Mouse (Mus musculus) kidney, postnatal 0 days (tissue): ENCODE results near the gene Efna4. TPM values are rescaled to one million over a fixed set of nuclear protein-coding genes. Genes with fewer than 3 reads are reported as not detected.
A peak's percentile ranks its signal among the peaks of the same experiment; 100 is the strongest.

Source experiments
- ATAC-seq: fragments of 200-750 bp; cut with Nextera tagmentation; replicated peaks from 2 replicates; pipeline ENCODE4 v1.8.0; 2017; ENCODE audit warnings: low read depth, moderate number of reproducible peaks, moderate TSS enrichment, moderate library complexity; ENCODE audit not compliant: low FRiP score
- DNase-seq: peaks from one replicate; pipeline ENCODE4 v3.0.0-alpha.2; 2016; ENCODE audit warnings: low spot score
- H3K27ac ChIP-seq: fragments of 300-500 bp; sonication (generic); 2 replicates; pipeline ENCODE4 v1.5.1; 2014; ENCODE audit warnings: mild to moderate bottlenecking
- H3K27me3 ChIP-seq: fragments of 300-500 bp; sonication (generic); 2 replicates; pipeline ENCODE4 v1.6.1; 2014; ENCODE audit warnings: low read length, mixed read lengths; ENCODE audit not compliant: insufficient read depth
- H3K36me3 ChIP-seq: fragments of 300-500 bp; sonication (generic); 2 replicates; pipeline ENCODE4 v1.6.1; 2014; ENCODE audit warnings: low read length, mixed read lengths; ENCODE audit not compliant: insufficient read depth
- H3K4me1 ChIP-seq: fragments of 300-500 bp; sonication (generic); replicated peaks from 2 replicates; pipeline ENCODE4 v1.6.1; 2014; ENCODE audit warnings: antibody characterized with exemption, low read length, mixed read lengths; ENCODE audit not compliant: insufficient read depth
- H3K4me2 ChIP-seq: fragments of 300-500 bp; sonication (generic); 2 replicates; pipeline ENCODE4 v1.6.1; 2014; ENCODE audit warnings: mild to moderate bottlenecking, low read length, moderate library complexity, mixed read lengths
- H3K4me3 ChIP-seq: fragments of 300-500 bp; sonication (generic); replicated peaks from 2 replicates; pipeline ENCODE4 v1.5.1; 2014; ENCODE audit warnings: low read depth, low read length
- H3K9ac ChIP-seq: fragments of 300-500 bp; sonication (generic); 2 replicates; pipeline ENCODE4 v1.6.1; 2014; ENCODE audit warnings: low read depth, low read length
- H3K9me3 ChIP-seq: fragments of 300-500 bp; sonication (generic); replicated peaks from 2 replicates; pipeline ENCODE4 v1.6.1; 2016; ENCODE audit warnings: low read length, inconsistent platforms, mixed read lengths
- CTCF ChIP-seq: IDR thresholded peaks from 2 replicates; pipeline ENCODE4 v1.5.1; 2016; ENCODE audit warnings: antibody characterized with exemption, low read depth, mild to moderate bottlenecking, moderate library complexity
- WGBS: fragments of 180-500 bp; shearing (Covaris S2); extraction: QIAGEN DNeasy Blood & Tissue Kit; methylation state at CpG from one replicate; pipeline ENCODE4 v1.1.7; 2014; 5-methylcytosine and 5-hydroxymethylcytosine counted together
- polyA plus RNA-seq: library from polyadenylated mRNA; unstranded; fragments of >200 nt; fragmentation: Nextera tagmentation; extraction: Ambion mirVana; gene quantifications from 2 replicates; pipeline ENCODE4 v1.2.1, GENCODE M21; 2015

The Efna4 gene
- polyA plus RNA-seq, 1 experiment from 2014 or later, result 24.4 TPM

- DNase-seq (no peak), ATAC-seq (no peak)
- Histone ChIP-seq H3K27ac (peak overlapping the region; percentile 55), H3K9ac (no peak overlapping the region), H3K9me3 (no peaks in the 10 kb centered on the region), H3K4me3 (no peak overlapping the region), H3K27me3 (no peaks in the 10 kb centered on the region), H3K4me2 (no peak overlapping the region), H3K36me3 (no peaks in the 10 kb centered on the region), H3K4me1 (peaks cover 3% of the 10 kb centered on the region; the same call in 1 of the 2 replicates)
- no peak for TF ChIP-seq CTCF
- 56% methylated on average over 4 of the region's 4 CpGs for WGBS
These were observed 32.7 kb downstream of the Efna4 start for GRCm38 (mm10) chr3:89305105-89305504.

GRCm38 (mm10) chr3:89304440-89304839, 33.4 kb downstream of the Efna4 start:
- ATAC-seq (no peak), DNase-seq (no peak)
- Histone ChIP-seq H3K27me3 (no peaks in the 10 kb centered on the region), H3K36me3 (no peaks in the 10 kb centered on the region), H3K9ac (no peak overlapping the region), H3K4me1 (peaks cover 3% of the 10 kb centered on the region; the same call in 1 of the 2 replicates), H3K4me2 (no peak overlapping the region), H3K4me3 (no peak overlapping the region), H3K9me3 (no peaks in the 10 kb centered on the region), H3K27ac (no peak overlapping the region)
- 64% methylated on average over 6 of the region's 6 CpGs for WGBS
- TF ChIP-seq CTCF, result no peak

GRCm38 (mm10) chr3:89300514-89300913, 37.3 kb downstream of the Efna4 start:
- H3K36me3 ChIP-seq, result no peaks in the 10 kb centered on the region
- H3K27ac ChIP-seq, result no peak overlapping the region
- no peak overlapping the region for H3K9ac ChIP-seq
- no peaks in the 10 kb centered on the region for H3K27me3 ChIP-seq
- no peaks in the 10 kb centered on the region for H3K9me3 ChIP-seq
- H3K4me3 ChIP-seq, result no peak overlapping the region
- TF ChIP-seq CTCF, result peak; percentile 47; the same call in 1 of the 2 replicates
- no peak for DNase-seq
- no peak overlapping the region for H3K4me2 ChIP-seq
- H3K4me1 ChIP-seq, result 0 out of 2 replicates have a peak, but pooled peaks cover 2% of the 10 kb centered on the region
- ATAC-seq, result no peak
- WGBS, result 78% methylated on average over 2 of the region's 2 CpGs

- peak; percentile 71 for ATAC-seq
- no peak overlapping the region; the same call in 1 of the 2 replicates for H3K9ac ChIP-seq
- no peaks in the 10 kb centered on the region for H3K4me1 ChIP-seq
- H3K4me2 ChIP-seq, result peak overlapping the region; percentile 50
- no peak for DNase-seq
- no peaks in the 10 kb centered on the region for H3K9me3 ChIP-seq
- WGBS, result 35% methylated on average over 1 of the region's 1 CpGs
- H3K4me3 ChIP-seq, result peak overlapping the region; percentile 4; the same call in 1 of the 2 replicates
- H3K36me3 ChIP-seq, result no peaks in the 10 kb centered on the region
- H3K27ac ChIP-seq, result no peak overlapping the region
- H3K27me3 ChIP-seq, result no peaks in the 10 kb centered on the region
- TF ChIP-seq CTCF, result no peak
These were observed 37.8 kb downstream of the Efna4 start for GRCm38 (mm10) chr3:89300071-89300470.

- Histone ChIP-seq H3K36me3 (no peaks in the 10 kb centered on the region), H3K9ac (peak overlapping the region; percentile 33; the same call in 1 of the 2 replicates), H3K27ac (peak overlapping the region; percentile 51; the same call in 1 of the 2 replicates), H3K4me3 (peak overlapping the region; percentile 4; the same call in 1 of the 2 replicates), H3K4me2 (peak overlapping the region; percentile 50), H3K9me3 (no peaks in the 10 kb centered on the region), H3K27me3 (no peaks in the 10 kb centered on the region), H3K4me1 (no peaks in the 10 kb centered on the region)
- ATAC-seq, result peak; percentile 62
- DNase-seq, result peak; percentile 79
- peak; percentile 30; the same call in 1 of the 2 replicates for TF ChIP-seq CTCF
- 2% methylated on average over 14 of the region's 14 CpGs for WGBS
These were observed 38.3 kb downstream of the Efna4 start for GRCm38 (mm10) chr3:89299499-89299898.

- WGBS, result 86% methylated on average over 6 of the region's 6 CpGs
- Histone ChIP-seq H3K27me3 (no peaks in the 10 kb centered on the region), H3K9me3 (no peaks in the 10 kb centered on the region), H3K36me3 (no peaks in the 10 kb centered on the region), H3K4me1 (no peaks in the 10 kb centered on the region), H3K9ac (no peak overlapping the region), H3K4me2 (no peak overlapping the region), H3K4me3 (no peak overlapping the region), H3K27ac (0 out of 2 replicates have a peak overlapping the region, but pooled peaks have one; percentile 51)
- DNase-seq (no peak), ATAC-seq (no peak)
- TF ChIP-seq CTCF, result no peak
These were observed 38.9 kb downstream of the Efna4 start for GRCm38 (mm10) chr3:89298908-89299307.
